Mouse (Mus musculus): ENCODE measurements at regions not wholly inside any gene's neighbourhood (a gene's known extent, or its start where the extent isn't known, plus 50 kb on each side); places are given as distances from the start of the nearest gene placed in this dataset.
"Not testable (repeated sequence)": the region's sequence is repeated elsewhere in the genome, so short reads cannot be mapped to it uniquely, and the experiment has no call there.

DNA sequence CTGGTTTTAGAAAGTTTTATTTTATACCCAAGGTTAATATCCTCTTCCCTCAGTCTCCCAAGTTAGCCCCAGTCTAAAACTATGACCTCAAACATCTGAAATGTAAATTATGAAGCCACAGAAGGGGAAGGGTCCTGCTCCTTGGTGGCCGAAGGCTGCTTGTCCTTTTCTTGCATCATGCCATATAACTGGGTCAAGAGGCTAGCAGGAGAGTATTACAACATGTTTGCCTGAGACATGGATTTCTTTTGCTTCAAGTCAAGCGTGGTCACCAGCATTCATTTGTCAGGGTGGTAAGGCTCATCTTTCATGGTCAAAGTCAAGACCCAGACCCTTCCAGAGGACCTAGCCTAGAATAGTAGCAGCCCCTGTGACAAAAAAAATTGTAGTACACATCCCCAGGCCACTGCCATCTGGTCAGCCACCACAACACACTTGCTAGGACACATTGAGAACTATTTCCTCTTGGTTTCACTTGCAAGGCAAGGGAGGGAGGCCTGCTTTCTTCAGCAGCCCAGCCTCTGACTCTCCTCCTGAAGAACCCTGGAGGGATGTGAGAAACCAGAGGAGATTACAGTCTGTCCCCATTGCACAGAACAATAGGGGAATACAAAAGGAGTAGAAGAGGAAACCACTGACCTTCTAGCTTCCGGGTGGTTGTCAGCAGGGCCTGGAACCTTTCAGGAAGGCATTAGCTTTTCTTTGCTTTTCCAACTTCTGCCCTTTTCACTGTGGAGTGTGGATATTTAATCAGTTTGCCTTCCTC lies 85.3 kb downstream of the Rassf10 start:
- H3K4me3 ChIP-seq (replicated peaks) = no peak overlapping the region
- no peak for ATAC-seq (ENCODE audit: low FRiP score)
- H3K4me2 ChIP-seq = no peak overlapping the region
- H3K27me3 ChIP-seq (replicated peaks) = no peaks in the 10 kb centered on the region
- WGBS = 66% methylated on average over 3 of the region's 3 CpGs
- no peak overlapping the region for H3K27ac ChIP-seq (replicated peaks)
- no peaks in the 10 kb centered on the region for H3K4me1 ChIP-seq
- no peaks in the 10 kb centered on the region for H3K36me3 ChIP-seq
- H3K9me3 ChIP-seq (replicated peaks) = no peaks in the 10 kb centered on the region
- no peak overlapping the region for H3K9ac ChIP-seq (replicated peaks)

GRCm38 (mm10) chr7:113045613-113046159 lies 91.9 kb downstream of the Rassf10 start:
- not testable (repeated sequence) for H3K27me3 ChIP-seq (replicated peaks); H3K9ac ChIP-seq (replicated peaks); H3K36me3 ChIP-seq; H3K9me3 ChIP-seq (replicated peaks); H3K4me2 ChIP-seq; H3K4me3 ChIP-seq (replicated peaks); H3K4me1 ChIP-seq; ATAC-seq (ENCODE audit: low FRiP score); H3K27ac ChIP-seq (replicated peaks)
- WGBS = 74% methylated on average over 8 of the region's 8 CpGs

GRCm38 (mm10) chr7:113046406-113046805 lies 92.6 kb downstream of the Rassf10 start:
- Histone ChIP-seq H3K27ac (replicated peaks) (no peak overlapping the region), H3K36me3 (no peaks in the 10 kb centered on the region), H3K27me3 (replicated peaks) (no peaks in the 10 kb centered on the region), H3K9ac (replicated peaks) (no peak overlapping the region), H3K9me3 (replicated peaks) (no peaks in the 10 kb centered on the region), H3K4me2 (no peak overlapping the region), H3K4me1 (peaks cover 3% of the 10 kb centered on the region; the same call in 1 of the 2 replicates), H3K4me3 (replicated peaks) (no peak overlapping the region)
- ATAC-seq (ENCODE audit: low FRiP score) = no peak
- WGBS = 94% methylated on average over 4 of the region's 4 CpGs

- Histone ChIP-seq H3K4me3 (replicated peaks) (no peak overlapping the region), H3K27me3 (replicated peaks) (no peaks in the 10 kb centered on the region), H3K4me2 (no peak overlapping the region), H3K4me1 (peaks cover 3% of the 10 kb centered on the region; the same call in 1 of the 2 replicates), H3K36me3 (no peaks in the 10 kb centered on the region), H3K9me3 (replicated peaks) (no peaks in the 10 kb centered on the region), H3K27ac (replicated peaks) (0 out of 2 replicates have a peak overlapping the region, but pooled peaks have one; percentile 7), H3K9ac (replicated peaks) (no peak overlapping the region)
- WGBS = 64% methylated on average over 3 of the region's 3 CpGs
- no peak for ATAC-seq (ENCODE audit: low FRiP score)
Observed at GRCm38 (mm10) chr7:113047583-113047982, 93.8 kb downstream of the Rassf10 start.

DNA sequence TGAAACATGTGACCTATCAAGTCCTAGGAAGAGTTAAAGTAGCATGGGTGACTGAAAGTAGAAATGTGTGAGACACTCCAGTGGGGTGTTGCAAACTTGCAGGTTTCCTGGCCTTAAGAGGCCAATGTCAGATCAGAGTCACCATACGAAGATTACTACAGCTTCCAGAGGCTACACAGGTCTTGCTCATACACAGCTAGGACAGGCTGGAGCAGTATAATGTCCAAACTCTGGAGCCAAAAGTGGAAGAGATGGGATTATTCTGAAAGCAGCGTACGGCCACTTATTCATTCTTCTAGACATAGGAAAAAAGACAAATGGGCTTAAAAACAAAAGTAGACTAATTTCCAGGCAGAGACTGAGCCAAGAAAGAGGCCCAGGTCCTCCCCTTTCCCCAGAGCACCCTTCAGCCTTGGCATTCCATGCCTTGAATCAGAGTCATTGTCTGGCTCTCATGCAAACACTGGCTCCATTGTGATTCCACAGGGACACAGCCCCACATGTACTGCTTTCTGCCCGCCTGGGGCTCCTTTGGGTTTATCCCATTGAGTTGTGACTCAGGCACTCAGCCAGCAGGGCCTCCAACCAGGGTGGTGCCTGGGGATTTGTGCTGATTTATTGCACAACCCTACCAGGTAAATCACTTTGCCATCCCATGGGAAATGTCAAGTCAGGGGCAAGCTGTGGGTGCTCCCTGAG lies 94.5 kb downstream of the Rassf10 start:
- no peak overlapping the region for H3K9ac ChIP-seq (replicated peaks)
- peaks cover 3% of the 10 kb centered on the region; the same call in 1 of the 2 replicates for H3K4me1 ChIP-seq
- WGBS = 28% methylated on average over 4 of the region's 4 CpGs
- H3K9me3 ChIP-seq (replicated peaks) = no peaks in the 10 kb centered on the region
- no peak overlapping the region for H3K4me3 ChIP-seq (replicated peaks)
- no peaks in the 10 kb centered on the region for H3K36me3 ChIP-seq
- H3K27ac ChIP-seq (replicated peaks) = peak overlapping the region; percentile 7; the same call in 1 of the 2 replicates
- no peaks in the 10 kb centered on the region for H3K27me3 ChIP-seq (replicated peaks)
- peak; percentile 78 for ATAC-seq (ENCODE audit: low FRiP score)
- no peak overlapping the region for H3K4me2 ChIP-seq

GRCm38 (mm10) chr7:113049440-113049839 lies 95.7 kb downstream of the Rassf10 start:
- Histone ChIP-seq H3K4me3 (replicated peaks) (no peak overlapping the region), H3K27ac (replicated peaks) (no peak overlapping the region), H3K9me3 (replicated peaks) (no peaks in the 10 kb centered on the region), H3K4me2 (no peak overlapping the region), H3K27me3 (replicated peaks) (no peaks in the 10 kb centered on the region), H3K36me3 (no peaks in the 10 kb centered on the region), H3K9ac (replicated peaks) (no peak overlapping the region), H3K4me1 (peaks cover 3% of the 10 kb centered on the region; the same call in 1 of the 2 replicates)
- WGBS = 92% methylated on average over 5 of the region's 5 CpGs
- no peak for ATAC-seq (ENCODE audit: low FRiP score)

DNA sequence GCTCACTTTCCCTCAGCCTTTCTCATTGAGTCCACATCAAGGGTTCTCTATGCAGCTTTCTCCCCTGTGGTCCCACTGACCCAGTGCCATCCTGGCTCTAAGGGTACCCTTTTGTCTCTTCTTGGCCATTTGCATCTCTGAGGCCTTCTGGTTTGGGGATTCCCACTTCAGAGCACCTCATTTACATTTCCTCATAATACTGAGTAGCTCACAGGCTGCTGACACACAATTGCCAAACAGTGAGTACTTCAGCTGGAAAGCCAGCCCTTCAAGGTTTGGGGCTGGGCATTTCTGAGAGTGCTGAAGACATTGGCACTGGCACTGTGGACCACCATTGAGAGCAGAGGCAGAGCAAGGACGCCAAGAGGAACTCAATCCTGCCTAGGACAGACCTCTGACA lies 99.2 kb downstream of the Rassf10 start:
- Histone ChIP-seq H3K36me3 (no peaks in the 10 kb centered on the region), H3K9ac (replicated peaks) (no peak overlapping the region), H3K4me2 (no peak overlapping the region), H3K27me3 (replicated peaks) (no peaks in the 10 kb centered on the region), H3K27ac (replicated peaks) (no peak overlapping the region), H3K9me3 (replicated peaks) (no peaks in the 10 kb centered on the region), H3K4me1 (peaks cover 3% of the 10 kb centered on the region; the same call in 1 of the 2 replicates), H3K4me3 (replicated peaks) (no peak overlapping the region)
- 60% methylated on average over 1 of the region's 1 CpGs for WGBS
- ATAC-seq (ENCODE audit: low FRiP score) = no peak

- no peak overlapping the region for H3K9ac ChIP-seq (replicated peaks)
- peaks cover 8% of the 10 kb centered on the region; the same call in 1 of the 2 replicates for H3K4me1 ChIP-seq
- H3K4me2 ChIP-seq = no peak overlapping the region
- H3K27ac ChIP-seq (replicated peaks) = no peak overlapping the region
- H3K9me3 ChIP-seq (replicated peaks) = no peaks in the 10 kb centered on the region
- no peak for ATAC-seq (ENCODE audit: low FRiP score)
- no peaks in the 10 kb centered on the region for H3K36me3 ChIP-seq
- no peaks in the 10 kb centered on the region for H3K27me3 ChIP-seq (replicated peaks)
- H3K4me3 ChIP-seq (replicated peaks) = no peak overlapping the region
- WGBS = 90% methylated on average over 2 of the region's 2 CpGs
Observed at GRCm38 (mm10) chr7:113056421-113056820, 102.7 kb downstream of the Rassf10 start.

DNA sequence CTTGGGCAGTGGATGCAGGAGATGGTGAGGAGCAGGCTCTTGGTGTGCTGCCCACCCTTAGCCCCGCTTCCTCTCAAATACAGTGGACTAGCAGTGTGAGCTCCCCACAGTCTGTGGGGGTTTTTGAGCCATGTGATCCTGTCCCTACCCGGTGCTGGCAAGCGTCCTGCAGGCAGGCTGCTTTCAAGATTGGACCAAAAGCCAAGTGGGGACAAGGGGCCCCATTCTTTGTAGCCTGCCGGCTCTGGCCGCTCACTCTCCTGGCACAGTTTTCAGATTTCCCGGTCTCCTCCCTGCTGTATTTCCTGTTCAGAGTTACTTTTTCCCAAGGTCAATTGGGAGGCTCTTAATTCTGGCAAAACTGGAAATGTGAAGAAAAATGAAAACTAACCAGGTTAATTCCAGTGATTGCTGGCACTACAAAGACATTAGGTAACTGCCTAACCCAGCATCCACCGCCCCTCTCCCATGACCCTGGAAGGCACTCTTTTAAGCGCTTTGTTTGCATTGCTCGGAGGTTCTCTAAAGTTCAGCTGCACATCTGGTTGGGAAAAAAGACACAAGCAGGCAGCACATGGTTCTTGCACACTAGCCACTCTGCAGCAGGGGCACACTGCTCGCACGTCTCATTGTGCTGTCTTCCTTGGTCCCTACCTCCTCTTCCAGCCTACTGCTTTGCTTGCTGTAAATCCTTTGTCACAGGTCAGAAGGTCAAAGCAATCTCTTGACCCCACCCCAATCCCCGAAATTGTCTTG lies 105.6 kb downstream of the Rassf10 start:
- Histone ChIP-seq H3K4me1 (peaks cover 8% of the 10 kb centered on the region; the same call in 1 of the 2 replicates), H3K4me2 (no peak overlapping the region), H3K9me3 (replicated peaks) (no peaks in the 10 kb centered on the region), H3K9ac (replicated peaks) (no peak overlapping the region), H3K27ac (replicated peaks) (peak overlapping the region; percentile 41; the same call in 1 of the 2 replicates), H3K4me3 (replicated peaks) (no peak overlapping the region), H3K27me3 (replicated peaks) (no peaks in the 10 kb centered on the region), H3K36me3 (no peaks in the 10 kb centered on the region)
- ATAC-seq (ENCODE audit: low FRiP score) = no peak
- WGBS = 30% methylated on average over 12 of the region's 12 CpGs

GRCm38 (mm10) chr7:113059967-113060284 lies 106.2 kb downstream of the Rassf10 start:
- no peaks in the 10 kb centered on the region for H3K27me3 ChIP-seq (replicated peaks)
- no peak for ATAC-seq (ENCODE audit: low FRiP score)
- no peaks in the 10 kb centered on the region for H3K36me3 ChIP-seq
- no peak overlapping the region for H3K4me2 ChIP-seq
- 46% methylated on average over 5 of the region's 5 CpGs for WGBS
- H3K9me3 ChIP-seq (replicated peaks) = no peaks in the 10 kb centered on the region
- H3K4me3 ChIP-seq (replicated peaks) = no peak overlapping the region
- peaks cover 8% of the 10 kb centered on the region; the same call in 1 of the 2 replicates for H3K4me1 ChIP-seq
- no peak overlapping the region for H3K27ac ChIP-seq (replicated peaks)
- no peak overlapping the region for H3K9ac ChIP-seq (replicated peaks)

GRCm38 (mm10) chr7:113060991-113061390 lies 107.2 kb downstream of the Rassf10 start:
- Histone ChIP-seq H3K9ac (replicated peaks) (no peak overlapping the region), H3K27me3 (replicated peaks) (no peaks in the 10 kb centered on the region), H3K4me3 (replicated peaks) (no peak overlapping the region), H3K27ac (replicated peaks) (no peak overlapping the region), H3K4me2 (no peak overlapping the region), H3K36me3 (no peaks in the 10 kb centered on the region), H3K4me1 (peaks cover 8% of the 10 kb centered on the region; the same call in 1 of the 2 replicates), H3K9me3 (replicated peaks) (no peaks in the 10 kb centered on the region)
- WGBS = 81% methylated on average over 7 of the region's 7 CpGs
- ATAC-seq (ENCODE audit: low FRiP score) = no peak
